Mouse (Mus musculus) heart, adult 11 months (tissue): ENCODE results near the gene Spred2.

Experiments
- DNase-seq: peaks from one replicate; pipeline ENCODE4 v3.0.0; 2022

Spred2 gene

GRCm38 (mm10) chr11:19986443-19986861, 62.3 kb downstream of the Spred2 start:
- DNase-seq: no peak

GRCm38 (mm10) chr11:19986871-19987755, 62.9 kb downstream of the Spred2 start:
- DNase-seq: peak; percentile 97

GRCm38 (mm10) chr11:19987756-19988091, 63.5 kb downstream of the Spred2 start:
- DNase-seq: no peak

- DNase-seq: peak; percentile 95
Observed at GRCm38 (mm10) chr11:19988224-19988623, 64.0 kb downstream of the Spred2 start.

GRCm38 (mm10) chr11:19988631-19989030, 64.5 kb downstream of the Spred2 start:
- no peak for DNase-seq

GRCm38 (mm10) chr11:19989141-19989910, 65.2 kb downstream of the Spred2 start:
- DNase-seq: peak; percentile 91

- DNase-seq: no peak
Observed at GRCm38 (mm10) chr11:19990731-19991130, 66.6 kb downstream of the Spred2 start.

- DNase-seq: peak; percentile 90
Observed at GRCm38 (mm10) chr11:19991303-19991976, 67.3 kb downstream of the Spred2 start.

GRCm38 (mm10) chr11:19992341-19993281, 68.4 kb downstream of the Spred2 start:
- DNase-seq: no peak

GRCm38 (mm10) chr11:19993753-19994152, 69.6 kb downstream of the Spred2 start:
- DNase-seq: no peak

- no peak for DNase-seq
Observed at GRCm38 (mm10) chr11:19994262-19994790, 70.2 kb downstream of the Spred2 start.

GRCm38 (mm10) chr11:19997940-19998339, 73.8 kb downstream of the Spred2 start:
- peak; percentile 91 for DNase-seq

GRCm38 (mm10) chr11:20002883-20003282, 78.7 kb downstream of the Spred2 start:
- DNase-seq: no peak

GRCm38 (mm10) chr11:20007701-20008100, 83.5 kb downstream of the Spred2 start:
- peak; percentile 95 for DNase-seq

GRCm38 (mm10) chr11:20011210-20011978, 87.2 kb downstream of the Spred2 start:
- peak; percentile 91 for DNase-seq

GRCm38 (mm10) chr11:20013366-20013765, 89.2 kb downstream of the Spred2 start:
- DNase-seq: peak; percentile 78

- peak; percentile 68 for DNase-seq
Observed at GRCm38 (mm10) chr11:20017937-20018336, 93.8 kb downstream of the Spred2 start.

GRCm38 (mm10) chr11:20018905-20019304, 94.7 kb downstream of the Spred2 start:
- DNase-seq: no peak

GRCm38 (mm10) chr11:20020720-20021119, 96.5 kb downstream of the Spred2 start:
- DNase-seq: no peak

- DNase-seq: no peak
Observed at GRCm38 (mm10) chr11:20022462-20022861, 98.3 kb downstream of the Spred2 start.

- no peak for DNase-seq
Observed at GRCm38 (mm10) chr11:20022911-20023482, 98.8 kb downstream of the Spred2 start.
